Mouse (Mus musculus) layer of hippocampus, adult 2 months (tissue): ENCODE data around the gene Apom. TPM values are rescaled to one million over a fixed set of nuclear protein-coding genes. Genes with fewer than 3 reads are reported as not detected.

Experiments
- DNase-seq, 2 experiments: peaks; one replicate each; pipeline ENCODE4 v3.0.0; 2022; ENCODE audit warnings: low spot score in 2 of 2
- H3K27ac ChIP-seq: fragments of 200-600 bp; 2 replicates; pipeline ENCODE4 v1.8.1; 2022
- H3K4me3 ChIP-seq: fragments of 200-600 bp; 2 replicates; pipeline ENCODE4 v1.8.1; 2022; ENCODE audit warnings: mild to moderate bottlenecking
- CTCF ChIP-seq: fragments of 200-600 bp; conservative IDR thresholded peaks from 2 replicates; pipeline ENCODE4 v1.8.1; 2022; ENCODE audit warnings: antibody characterized with exemption, mild to moderate bottlenecking, moderate library complexity
- long read RNA-seq, 2 experiments: library from polyadenylated mRNA; stranded (forward); transcript quantifications; one replicate each; pipeline ENCODE4 v2.0.0; 2021; ENCODE audit warnings: borderline mapping rate in 2 of 2
- total RNA-seq, 2 experiments: library from RNA; stranded (reverse); gene quantifications; 2 replicates each; pipeline ENCODE4 v1.2.3; 2021

The Apom gene
- under 1 TPM; 0.37 to 0.49 TPM for total RNA-seq
- long read RNA-seq, experiment 1, result 0 reads
- long read RNA-seq, experiment 2, result 0 reads

DNA sequence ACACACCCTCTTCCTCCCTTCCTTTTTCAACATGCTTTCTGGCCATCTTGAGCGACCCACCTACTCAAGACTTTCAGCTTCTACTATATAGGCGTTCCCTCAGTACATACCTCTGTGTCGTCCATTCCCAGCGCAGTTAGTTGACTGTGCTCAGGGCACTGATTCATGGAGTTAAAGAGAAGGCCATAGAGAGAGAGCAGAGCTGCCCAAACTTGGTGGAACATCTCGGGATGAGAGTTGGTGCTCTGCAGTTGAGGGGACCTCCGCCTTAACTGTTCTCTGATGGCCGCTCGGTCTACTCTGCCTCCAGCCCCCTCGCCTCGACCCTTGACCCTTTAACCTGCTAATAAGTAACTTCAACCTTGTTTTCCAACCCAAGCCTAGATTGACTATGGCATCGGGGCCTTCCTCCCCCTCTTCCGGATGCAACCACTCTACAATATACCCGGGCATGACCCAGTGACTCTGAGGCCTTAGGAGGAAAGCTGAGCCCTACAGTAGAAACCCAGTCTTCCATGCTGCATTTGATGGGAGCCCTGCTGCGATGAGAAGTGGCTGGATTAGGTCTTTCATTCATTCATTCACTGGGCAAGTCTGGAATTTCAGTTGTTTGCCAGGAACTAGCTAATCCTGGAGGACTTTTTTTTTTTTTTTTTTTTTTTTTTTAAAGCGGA lies at the start of gene Apom:
Apom (minus strand) TSS at position 551 of the 674 bp plus-strand sequence.
- no peak for TF ChIP-seq CTCF
- Histone ChIP-seq H3K4me3 (no peak within 1 kb of the TSS), H3K27ac (no peak within 1 kb of the TSS)
- DNase-seq, result no peak

DNA sequence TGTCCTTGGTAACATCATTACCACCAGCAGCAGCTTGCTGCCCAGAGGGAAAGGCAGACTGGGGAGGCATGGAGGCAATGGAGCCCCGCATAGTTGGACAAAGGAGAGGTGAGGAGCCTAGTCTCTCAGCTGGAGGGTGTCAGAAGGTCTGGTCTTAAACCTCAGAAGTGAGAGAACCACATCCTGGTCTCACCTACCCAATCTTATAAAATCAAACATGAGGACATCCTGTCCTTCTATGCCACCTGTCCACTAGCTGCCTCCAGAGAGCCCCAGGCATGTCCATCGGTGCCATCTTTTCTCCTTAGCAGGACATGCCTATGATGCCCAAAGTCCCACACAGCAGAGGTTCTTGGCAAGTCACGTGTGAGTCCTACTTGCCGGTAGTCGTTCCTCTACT lies 48.2 kb upstream of the Apom start:
- Histone ChIP-seq H3K4me3 (no peak overlapping the region), H3K27ac (no peak overlapping the region)
- no peak for TF ChIP-seq CTCF
- DNase-seq, result no peak

DNA sequence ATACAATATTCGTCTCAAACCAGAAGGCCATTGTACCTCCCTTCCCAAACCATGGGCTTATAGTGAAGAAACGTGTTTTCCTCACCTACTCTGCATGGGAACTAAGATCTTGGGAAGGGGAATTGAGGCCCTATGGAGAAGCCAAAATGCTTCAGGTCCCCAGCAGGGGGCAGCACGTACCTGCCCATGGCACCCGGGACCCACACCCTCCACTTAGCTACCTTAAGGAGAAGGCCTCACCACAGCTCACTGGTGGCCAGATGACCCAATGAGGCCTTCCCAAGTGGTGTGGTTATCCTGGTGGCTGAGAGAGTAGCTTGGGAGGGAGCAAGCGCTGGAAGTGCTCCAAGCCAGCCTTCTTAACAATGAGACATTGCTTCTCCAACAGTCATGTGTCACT lies 46.7 kb upstream of the Apom start:
- TF ChIP-seq CTCF, result peak; percentile 94
- H3K4me3 ChIP-seq, result no peak overlapping the region
- DNase-seq, result peak in 1 of 2 experiments; percentile 67
- H3K27ac ChIP-seq, result no peak overlapping the region

DNA sequence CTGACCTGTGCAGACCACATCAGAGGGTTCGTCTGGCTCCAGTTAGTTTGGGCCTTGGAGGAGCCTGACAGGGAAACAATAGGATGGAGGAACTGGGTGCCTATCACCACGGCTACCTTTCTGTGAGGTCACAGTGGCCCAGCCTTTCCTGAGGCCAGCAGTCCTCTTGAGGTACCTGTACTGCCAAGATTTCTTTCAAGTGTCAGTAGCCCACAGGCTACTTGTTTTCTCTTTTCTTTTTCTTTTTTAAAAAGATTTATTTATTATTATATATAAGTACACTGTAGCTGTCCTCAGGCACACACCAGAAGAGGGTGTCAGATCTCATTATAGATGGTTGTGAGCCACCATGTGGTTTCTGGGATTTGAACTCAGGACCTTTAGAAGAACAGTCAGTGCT lies 44.1 kb upstream of the Apom start, which contains the start of gene Aif1:
Aif1 (minus strand) TSS at position 101 of the 400 bp plus-strand sequence.
- DNase-seq, result no peak
- no peak for TF ChIP-seq CTCF
- H3K27ac ChIP-seq, result no peak within 1 kb of the TSS
- H3K4me3 ChIP-seq, result no peak within 1 kb of the TSS

DNA sequence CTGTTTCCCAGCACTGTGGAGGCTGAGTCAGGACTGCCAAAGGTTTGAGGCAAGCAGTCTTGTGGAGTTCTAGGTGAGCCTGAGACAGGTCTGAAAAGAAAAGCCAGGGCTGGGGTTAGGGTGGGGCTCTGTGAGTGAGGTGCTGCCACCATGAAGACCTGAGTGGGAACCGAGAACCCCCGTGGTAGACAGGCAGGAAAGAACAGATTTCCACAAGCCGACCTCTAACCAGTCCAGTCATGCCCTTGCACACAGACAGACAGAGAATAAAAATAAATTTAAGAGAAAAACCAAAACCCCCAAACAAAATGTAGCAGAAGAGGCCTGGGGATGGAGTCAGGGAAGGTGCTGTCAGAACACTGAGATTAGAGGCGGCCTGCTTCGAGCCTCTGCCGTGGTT lies 43.5 kb upstream of the Apom start:
- H3K4me3 ChIP-seq, result no peak overlapping the region
- H3K27ac ChIP-seq, result no peak overlapping the region
- DNase-seq, result no peak
- no peak for TF ChIP-seq CTCF

DNA sequence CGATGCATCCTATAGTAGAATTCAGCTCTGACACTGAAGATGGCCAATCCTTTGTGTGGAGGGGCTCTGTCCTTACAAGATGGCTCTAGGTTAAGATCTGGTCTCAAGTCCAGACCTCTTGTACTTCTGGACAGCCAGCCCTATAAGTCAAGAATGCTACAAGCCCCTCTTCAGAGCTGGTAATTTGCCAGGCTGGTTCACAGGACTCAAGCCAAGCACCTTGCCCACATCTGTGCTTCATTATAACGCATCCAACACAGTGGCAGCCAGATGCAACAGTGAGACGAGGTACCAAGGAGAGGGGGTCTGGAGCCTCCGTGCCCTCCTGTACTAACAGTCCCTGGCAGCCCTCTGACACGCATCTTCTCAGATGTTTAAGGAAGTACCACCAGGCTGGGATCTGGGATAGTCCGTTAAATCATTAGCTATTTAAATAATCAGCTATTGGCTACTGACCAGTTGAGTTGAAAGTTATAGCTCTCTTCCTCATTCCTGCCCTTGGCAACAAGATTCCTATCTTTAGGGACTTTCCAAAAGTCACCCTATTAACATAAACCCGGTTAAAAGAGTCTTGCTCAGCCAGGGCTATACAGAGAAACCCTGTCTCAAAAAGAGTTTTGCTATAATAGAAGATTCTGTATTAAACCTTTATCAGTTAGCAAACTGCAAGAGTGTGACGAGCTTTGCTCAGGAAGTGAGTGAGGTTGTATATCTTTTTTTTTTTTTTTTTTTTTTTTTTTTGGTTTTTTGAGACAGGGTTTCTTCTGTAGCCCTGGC lies 42.5 kb upstream of the Apom start:
- DNase-seq, result no peak
- no peak for TF ChIP-seq CTCF
- Histone ChIP-seq H3K4me3 (no peak overlapping the region), H3K27ac (peak overlapping the region; percentile 52; the same call in 1 of the 2 replicates)

DNA sequence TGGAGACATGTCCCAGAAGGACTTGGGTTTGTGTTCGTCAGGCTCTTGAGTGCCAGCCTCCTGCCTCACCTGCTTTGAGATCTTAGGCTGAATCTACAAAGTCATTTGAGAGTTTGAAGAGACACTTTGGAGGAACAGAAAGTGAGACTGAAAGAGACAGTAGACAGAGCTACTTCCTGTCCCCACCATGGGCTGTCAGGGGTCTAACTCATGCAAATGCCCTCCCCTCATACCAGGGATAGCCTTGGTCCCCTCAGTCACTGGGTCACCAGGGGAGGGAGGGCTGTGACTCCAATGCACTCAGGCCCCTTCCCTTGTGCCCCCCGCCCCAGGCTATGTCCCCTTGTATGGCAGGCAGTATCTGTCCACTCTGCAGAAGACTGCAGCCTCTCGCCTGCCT lies 41.5 kb upstream of the Apom start:
- DNase-seq, result no peak
- H3K4me3 ChIP-seq, result no peak overlapping the region
- H3K27ac ChIP-seq, result peak overlapping the region; percentile 52
- no peak for TF ChIP-seq CTCF

DNA sequence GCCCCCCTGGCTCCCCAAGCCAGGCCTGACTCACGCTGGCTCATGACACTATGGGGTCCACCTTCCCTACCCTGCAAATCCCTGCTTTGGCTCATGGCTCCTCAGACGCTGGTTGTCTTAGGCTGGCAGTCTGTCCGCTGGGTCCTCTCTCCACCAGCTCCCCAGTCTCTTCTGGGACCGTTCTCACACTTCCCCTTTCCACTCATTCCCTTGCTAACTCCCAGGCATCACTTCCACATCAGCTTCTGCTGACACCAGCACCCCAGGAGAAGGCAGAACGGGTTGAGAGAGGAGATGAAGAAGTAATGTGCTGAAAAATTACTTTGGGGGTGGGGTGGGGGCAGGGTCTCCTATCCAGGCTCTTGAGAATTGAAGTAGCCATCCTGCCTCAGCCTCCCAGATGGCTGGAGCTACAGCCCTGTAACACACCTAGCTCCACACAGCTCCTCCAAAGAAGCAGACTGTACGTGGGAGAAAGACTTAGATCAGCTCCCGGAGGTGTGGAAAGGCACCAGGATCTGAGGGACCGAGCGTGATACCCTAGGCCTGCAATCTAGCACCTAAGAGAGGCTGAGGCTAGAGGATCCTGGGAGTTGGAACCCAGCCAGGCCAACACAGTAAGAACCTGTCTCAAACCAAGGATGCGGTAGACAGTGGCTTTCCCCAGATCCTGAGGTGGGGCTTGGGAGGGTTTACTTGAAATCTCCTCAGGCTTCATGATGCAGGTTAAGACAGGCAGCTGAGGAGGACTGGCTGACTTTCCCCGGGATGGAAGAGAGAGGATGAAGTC lies 40.8 kb upstream of the Apom start:
- TF ChIP-seq CTCF, result no peak
- Histone ChIP-seq H3K27ac (peak overlapping the region; percentile 67), H3K4me3 (no peak overlapping the region; the same call in 1 of the 2 replicates)
- DNase-seq, result no peak

DNA sequence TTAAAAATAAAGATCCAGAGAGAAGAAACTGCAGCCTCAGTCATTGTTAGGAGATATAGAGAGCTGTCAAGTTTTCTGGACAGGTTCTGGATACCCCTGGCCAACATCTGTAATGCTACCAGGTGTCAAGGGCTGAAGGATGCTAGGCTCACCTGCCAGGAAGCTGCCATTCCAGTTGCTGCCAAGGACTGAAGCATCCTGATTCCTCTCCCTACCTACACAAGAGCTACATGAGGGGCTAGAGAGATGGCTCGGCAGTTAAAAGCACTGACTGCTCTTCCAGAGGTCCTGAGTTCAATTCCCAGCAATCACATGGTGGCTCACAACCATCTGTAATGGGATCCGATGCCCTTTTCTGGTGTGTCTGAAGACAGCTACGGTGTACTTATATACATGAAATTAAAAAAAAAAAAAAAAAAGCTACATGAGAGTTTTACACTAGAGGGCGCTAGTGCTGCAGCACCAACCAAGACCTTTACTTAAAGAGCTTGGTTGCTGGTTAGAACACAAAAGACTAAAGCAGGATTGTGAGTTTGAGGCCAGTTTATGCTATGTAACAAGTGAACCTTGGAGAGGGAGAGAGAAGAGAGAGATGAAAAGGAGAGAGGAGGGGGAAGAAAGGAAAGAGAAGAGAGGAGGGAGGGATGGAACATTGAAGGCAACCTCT lies 36.8 kb upstream of the Apom start:
- Histone ChIP-seq H3K4me3 (no peak overlapping the region), H3K27ac (peak overlapping the region; percentile 81)
- no peak for DNase-seq
- peak; percentile 85 for TF ChIP-seq CTCF

DNA sequence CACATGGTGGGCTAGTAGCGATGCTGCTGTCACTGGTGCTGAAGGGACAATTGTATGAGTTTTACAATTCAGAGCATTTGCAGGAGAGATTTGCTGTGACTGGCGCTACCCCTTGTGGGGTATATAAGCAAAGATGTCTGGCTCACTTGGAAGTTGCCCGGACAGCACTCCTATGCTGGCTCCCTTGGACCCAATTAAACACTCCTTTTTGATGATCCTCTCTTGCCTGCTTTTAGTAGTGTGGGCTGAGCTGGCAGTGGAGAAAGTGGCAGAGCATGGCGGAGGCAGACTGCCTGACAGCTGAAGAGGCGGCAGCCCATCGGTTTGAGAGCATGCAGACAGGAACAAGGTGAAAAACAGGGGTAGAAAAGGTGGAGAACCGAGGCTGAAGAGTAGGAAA lies 35.9 kb upstream of the Apom start:
- Histone ChIP-seq H3K4me3 (no peak overlapping the region), H3K27ac (peak overlapping the region; percentile 81)
- no peak for TF ChIP-seq CTCF
- no peak for DNase-seq

DNA sequence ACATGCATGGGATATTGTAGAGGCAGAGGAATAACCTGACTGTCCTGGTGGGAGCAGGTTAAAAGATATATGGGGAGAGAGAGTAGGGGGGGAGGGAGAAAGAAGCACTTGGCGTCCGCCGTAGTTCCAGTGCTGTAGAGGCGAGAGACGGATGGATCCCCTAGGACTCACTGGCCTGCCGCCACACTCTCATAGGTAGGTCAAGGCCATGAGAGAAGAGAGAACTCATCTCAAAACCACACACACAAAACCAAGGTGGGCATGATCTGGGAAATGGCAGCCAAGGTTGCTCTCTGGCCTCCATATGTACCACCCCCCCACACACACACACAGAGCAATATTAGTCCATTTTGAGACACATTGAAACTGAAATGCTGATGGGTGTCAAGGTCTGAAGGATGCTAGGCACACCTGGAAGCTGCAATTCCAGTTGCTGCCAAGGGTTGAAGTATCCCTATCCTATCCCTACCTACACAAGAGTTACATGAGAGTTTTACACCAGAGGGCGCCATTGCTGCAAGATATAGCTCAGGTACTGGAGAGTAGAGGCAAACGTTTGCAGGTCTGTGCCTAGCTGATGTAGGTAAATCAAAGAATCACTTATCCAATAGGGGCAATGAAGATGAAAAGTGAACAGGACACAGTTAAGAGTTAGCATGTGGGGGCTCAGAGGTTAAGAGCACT lies 34.6 kb upstream of the Apom start:
- DNase-seq, result peak; percentile 60 to 70
- Histone ChIP-seq H3K4me3 (no peak overlapping the region), H3K27ac (peak overlapping the region; percentile 99)
- peak; percentile 79 for TF ChIP-seq CTCF

DNA sequence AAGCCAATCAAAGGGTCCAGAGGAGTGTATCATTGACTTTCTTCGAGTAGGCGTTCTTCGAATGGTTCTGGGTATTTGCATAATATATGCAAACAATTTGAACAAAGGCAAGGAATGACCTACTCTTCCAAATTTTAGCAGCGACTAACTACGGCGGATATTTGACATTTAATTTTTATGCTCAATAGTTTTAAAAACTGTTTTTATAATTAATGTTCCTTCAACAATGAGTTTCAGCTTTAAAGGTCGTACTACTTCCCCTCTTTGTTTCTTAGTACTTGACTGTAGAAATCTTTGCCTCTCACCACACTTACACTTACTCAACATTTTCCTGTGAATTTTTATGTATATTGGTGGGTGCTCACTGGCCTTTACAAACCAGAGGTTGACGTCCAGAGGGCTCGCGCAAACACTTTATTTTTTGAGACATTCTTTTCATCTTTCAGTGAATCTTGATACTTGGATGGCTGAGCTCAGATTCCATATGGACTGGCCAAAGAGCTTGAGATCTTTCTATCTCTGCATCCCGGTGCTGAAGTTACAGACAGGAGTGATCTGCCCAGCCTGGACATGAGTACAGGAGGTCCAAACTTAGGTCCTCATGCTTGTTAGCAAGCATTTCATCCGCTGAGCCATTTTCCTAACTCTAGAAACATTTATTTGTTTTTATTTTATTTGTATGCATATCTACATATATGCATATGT lies 33.8 kb upstream of the Apom start:
- no peak for TF ChIP-seq CTCF
- peak overlapping the region; percentile 99 for H3K27ac ChIP-seq

More for the DNA sequence above, 33.8 kb upstream of the Apom start:
- peak overlapping the region; percentile 89 for H3K4me3 ChIP-seq
- DNase-seq, result no peak
